Mouse (Mus musculus) embryonic facial prominence, embryonic 15.5 days (tissue): ENCODE results near the gene Mcm2. TPM values are rescaled to one million over a fixed set of nuclear protein-coding genes. Genes with fewer than 3 reads are reported as not detected.
A peak's percentile ranks its signal among the peaks of the same experiment; 100 is the strongest.

ENCODE experiments used
- ATAC-seq: fragments of 200-750 bp; cut with Nextera tagmentation; 2 replicates; pipeline ENCODE4 v1.8.0; 2017; ENCODE audit warnings: low read depth, moderate TSS enrichment; ENCODE audit not compliant: insufficient number of reproducible peaks, low FRiP score, low TSS enrichment
- H3K27ac ChIP-seq: fragments of 300-500 bp; sonication (generic); replicated peaks from 2 replicates; pipeline ENCODE4 v1.5.1; 2015; ENCODE audit warnings: mild to moderate bottlenecking, inconsistent platforms
- H3K27me3 ChIP-seq: fragments of 300-500 bp; sonication (generic); 2 replicates; pipeline ENCODE4 v1.6.1; 2015; ENCODE audit warnings: inconsistent platforms
- H3K36me3 ChIP-seq: fragments of 300-500 bp; sonication (generic); 2 replicates; pipeline ENCODE4 v1.6.1; 2015; ENCODE audit warnings: mild to moderate bottlenecking, inconsistent platforms
- H3K4me1 ChIP-seq: fragments of 300-500 bp; sonication (generic); 2 replicates; pipeline ENCODE4 v1.6.1; 2015; ENCODE audit warnings: inconsistent platforms
- H3K4me2 ChIP-seq: fragments of 300-500 bp; sonication (generic); replicated peaks from 2 replicates; pipeline ENCODE4 v1.6.1; 2015; ENCODE audit warnings: mild to moderate bottlenecking, inconsistent platforms
- H3K4me3 ChIP-seq: fragments of 300-500 bp; sonication (generic); replicated peaks from 2 replicates; pipeline ENCODE4 v1.5.1; 2015; ENCODE audit warnings: mild to moderate bottlenecking, inconsistent platforms
- H3K9ac ChIP-seq: fragments of 300-500 bp; sonication (generic); 2 replicates; pipeline ENCODE4 v1.6.1; 2015; ENCODE audit warnings: inconsistent platforms
- H3K9me3 ChIP-seq: fragments of 300-500 bp; sonication (generic); replicated peaks from 2 replicates; pipeline ENCODE4 v1.6.1; 2016; ENCODE audit warnings: inconsistent platforms
- WGBS: fragments of 180-500 bp; shearing (Covaris S2); methylation state at CpG from one replicate; pipeline ENCODE4 v1.1.7; 2015; 5-methylcytosine and 5-hydroxymethylcytosine counted together
- polyA plus RNA-seq: library from polyadenylated mRNA; unstranded; fragments of >200 nt; fragmentation: Nextera tagmentation; extraction: Ambion mirVana; gene quantifications from 2 replicates; pipeline ENCODE4 v1.2.1, GENCODE M21; 2015

The Mcm2 gene
- 101 and 102 TPM in 2 replicates for polyA plus RNA-seq

- ATAC-seq = peak; percentile 83
- no peaks in the 10 kb centered on the region for H3K9me3 ChIP-seq
- peak within 1 kb of the TSS; percentile 61 for H3K9ac ChIP-seq
- peaks cover 31% of the 10 kb centered on the region for H3K4me1 ChIP-seq
- under 1% methylated on average over 33 of the region's 33 CpGs for WGBS
- H3K27ac ChIP-seq = peak within 1 kb of the TSS; percentile 82
- H3K4me2 ChIP-seq = peak within 1 kb of the TSS; percentile 69
- H3K36me3 ChIP-seq = peaks cover 30% of the 10 kb centered on the region
- peak within 1 kb of the TSS; percentile 64 for H3K4me3 ChIP-seq
- H3K27me3 ChIP-seq = no peaks in the 10 kb centered on the region
Observed at GRCm38 (mm10) chr6:88898534-88899048, at the start of gene Mcm2. Gene Mcm2, minus strand, starts transcription at chr6:88898780.

GRCm38 (mm10) chr6:88947771-88948170 is 49.2 kb upstream of the Mcm2 start:
- Histone ChIP-seq H3K4me2 (no peak overlapping the region), H3K4me1 (peaks cover under 1% of the 10 kb centered on the region; the same call in 1 of the 2 replicates), H3K27me3 (no peaks in the 10 kb centered on the region), H3K9me3 (no peaks in the 10 kb centered on the region), H3K9ac (no peak overlapping the region), H3K36me3 (no peaks in the 10 kb centered on the region), H3K27ac (no peak overlapping the region), H3K4me3 (no peak overlapping the region)
- no peak for ATAC-seq

- Histone ChIP-seq H3K27ac (no peak overlapping the region), H3K4me1 (peaks cover 5% of the 10 kb centered on the region), H3K27me3 (no peaks in the 10 kb centered on the region), H3K9me3 (no peaks in the 10 kb centered on the region), H3K4me3 (no peak overlapping the region), H3K36me3 (no peaks in the 10 kb centered on the region), H3K9ac (no peak overlapping the region), H3K4me2 (no peak overlapping the region)
- no peak for ATAC-seq
- 87% methylated on average over 6 of the region's 6 CpGs for WGBS
Observed at GRCm38 (mm10) chr6:88946442-88946841, 47.9 kb upstream of the Mcm2 start.

- no peaks in the 10 kb centered on the region for H3K27me3 ChIP-seq
- H3K36me3 ChIP-seq = no peaks in the 10 kb centered on the region
- H3K9me3 ChIP-seq = no peaks in the 10 kb centered on the region
- H3K9ac ChIP-seq = no peak overlapping the region
- peaks cover 29% of the 10 kb centered on the region for H3K4me1 ChIP-seq
- no peak overlapping the region for H3K4me2 ChIP-seq
- no peak overlapping the region for H3K4me3 ChIP-seq
- no peak for ATAC-seq
- H3K27ac ChIP-seq = no peak overlapping the region
- WGBS = 74% methylated on average over 6 of the region's 6 CpGs
Observed at GRCm38 (mm10) chr6:88943666-88944065, 45.1 kb upstream of the Mcm2 start.

- no peak overlapping the region for H3K4me2 ChIP-seq
- H3K27ac ChIP-seq = no peak overlapping the region
- no peaks in the 10 kb centered on the region for H3K27me3 ChIP-seq
- WGBS = 39% methylated on average over 8 of the region's 8 CpGs
- H3K9me3 ChIP-seq = no peaks in the 10 kb centered on the region
- H3K9ac ChIP-seq = no peak overlapping the region
- no peak overlapping the region for H3K4me3 ChIP-seq
- H3K4me1 ChIP-seq = peaks cover 36% of the 10 kb centered on the region
- no peaks in the 10 kb centered on the region for H3K36me3 ChIP-seq
- ATAC-seq = no peak
Observed at GRCm38 (mm10) chr6:88942595-88942994, 44.0 kb upstream of the Mcm2 start.

GRCm38 (mm10) chr6:88941628-88942027 is 43.0 kb upstream of the Mcm2 start:
- no peak overlapping the region for H3K4me2 ChIP-seq
- H3K27ac ChIP-seq = no peak overlapping the region
- WGBS = 66% methylated on average over 4 of the region's 4 CpGs
- 0 out of 2 replicates have a peak, but pooled peaks cover 3% of the 10 kb centered on the region for H3K27me3 ChIP-seq
- no peak overlapping the region for H3K9ac ChIP-seq
- H3K4me3 ChIP-seq = no peak overlapping the region
- no peak for ATAC-seq
- H3K9me3 ChIP-seq = no peaks in the 10 kb centered on the region
- no peaks in the 10 kb centered on the region for H3K36me3 ChIP-seq
- peaks cover 40% of the 10 kb centered on the region for H3K4me1 ChIP-seq

GRCm38 (mm10) chr6:88940090-88940916 is 41.7 kb upstream of the Mcm2 start:
- Histone ChIP-seq H3K4me1 (peaks cover 48% of the 10 kb centered on the region), H3K27me3 (0 out of 2 replicates have a peak, but pooled peaks cover 3% of the 10 kb centered on the region), H3K27ac (0 out of 2 replicates have a peak overlapping the region, but pooled peaks have one; percentile 35), H3K9ac (no peak overlapping the region), H3K4me3 (no peak overlapping the region), H3K9me3 (no peaks in the 10 kb centered on the region), H3K4me2 (no peak overlapping the region), H3K36me3 (no peaks in the 10 kb centered on the region)
- WGBS = 74% methylated on average over 9 of the region's 9 CpGs
- ATAC-seq = no peak

- Histone ChIP-seq H3K9ac (no peak overlapping the region), H3K4me3 (no peak overlapping the region), H3K4me1 (peaks cover 56% of the 10 kb centered on the region), H3K27me3 (0 out of 2 replicates have a peak, but pooled peaks cover 3% of the 10 kb centered on the region), H3K36me3 (no peaks in the 10 kb centered on the region), H3K4me2 (no peak overlapping the region), H3K27ac (peak overlapping the region; percentile 35), H3K9me3 (no peaks in the 10 kb centered on the region)
- peak; percentile 26; the same call in 1 of the 2 replicates for ATAC-seq
- 39% methylated on average over 12 of the region's 12 CpGs for WGBS
Observed at GRCm38 (mm10) chr6:88939281-88940089, 40.9 kb upstream of the Mcm2 start.

GRCm38 (mm10) chr6:88938664-88939055 is 40.1 kb upstream of the Mcm2 start:
- no peak overlapping the region for H3K4me3 ChIP-seq
- peak overlapping the region; percentile 35; the same call in 1 of the 2 replicates for H3K27ac ChIP-seq
- no peak overlapping the region for H3K4me2 ChIP-seq
- H3K9ac ChIP-seq = no peak overlapping the region
- 0 out of 2 replicates have a peak, but pooled peaks cover 3% of the 10 kb centered on the region for H3K27me3 ChIP-seq
- no peak for ATAC-seq
- no peaks in the 10 kb centered on the region for H3K9me3 ChIP-seq
- no peaks in the 10 kb centered on the region for H3K36me3 ChIP-seq
- 72% methylated on average over 5 of the region's 5 CpGs for WGBS
- H3K4me1 ChIP-seq = peaks cover 56% of the 10 kb centered on the region

GRCm38 (mm10) chr6:88937971-88938663 is 39.5 kb upstream of the Mcm2 start:
- ATAC-seq = no peak
- H3K9ac ChIP-seq = no peak overlapping the region
- no peak overlapping the region for H3K27ac ChIP-seq
- 31% methylated on average over 4 of the region's 4 CpGs for WGBS
- H3K9me3 ChIP-seq = no peaks in the 10 kb centered on the region
- H3K4me2 ChIP-seq = no peak overlapping the region
- peaks cover 56% of the 10 kb centered on the region for H3K4me1 ChIP-seq
- H3K36me3 ChIP-seq = no peaks in the 10 kb centered on the region
- no peak overlapping the region for H3K4me3 ChIP-seq
- 0 out of 2 replicates have a peak, but pooled peaks cover 3% of the 10 kb centered on the region for H3K27me3 ChIP-seq
